Mouse (Mus musculus) heart, postnatal 0 days (tissue): Measurements from ENCODE around the gene Pou4f1. TPM values are rescaled to one million over a fixed set of nuclear protein-coding genes. Genes with fewer than 3 reads are reported as not detected.

Source experiments
- ATAC-seq: fragments of 200-750 bp; cut with Nextera tagmentation; 2 replicates; pipeline ENCODE4 v1.8.0; 2017; ENCODE audit warnings: low read depth, moderate number of reproducible peaks, moderate library complexity; ENCODE audit not compliant: insufficient read depth
- DNase-seq: peaks from one replicate; pipeline ENCODE4 v3.0.0-alpha.2; 2016; ENCODE audit warnings: low spot score
- H3K27ac ChIP-seq: fragments of 300-500 bp; sonication (generic); 2 replicates; pipeline ENCODE4 v1.5.1; 2014; ENCODE audit warnings: low read depth, mild to moderate bottlenecking
- H3K27me3 ChIP-seq: fragments of 300-500 bp; sonication (generic); 2 replicates; pipeline ENCODE4 v1.6.1; 2014; ENCODE audit warnings: low read length, mixed read lengths; ENCODE audit not compliant: control insufficient read depth, insufficient read depth
- H3K36me3 ChIP-seq: fragments of 300-500 bp; sonication (generic); replicated peaks from 2 replicates; pipeline ENCODE4 v1.6.1; 2014; ENCODE audit warnings: low read length, mixed read lengths; ENCODE audit not compliant: control insufficient read depth, insufficient read depth
- H3K4me1 ChIP-seq: fragments of 300-500 bp; sonication (generic); 2 replicates; pipeline ENCODE4 v1.6.1; 2014; ENCODE audit warnings: antibody characterized with exemption; ENCODE audit not compliant: control insufficient read depth, insufficient read depth
- H3K4me2 ChIP-seq: fragments of 300-500 bp; sonication (generic); 2 replicates; pipeline ENCODE4 v1.6.1; 2014; ENCODE audit warnings: low read depth, mild to moderate bottlenecking, low read length, moderate library complexity
- H3K4me3 ChIP-seq: fragments of 300-500 bp; sonication (generic); 2 replicates; pipeline ENCODE4 v1.5.1; 2014; ENCODE audit warnings: low read depth, low read length
- H3K9ac ChIP-seq: fragments of 300-500 bp; sonication (generic); replicated peaks from 2 replicates; pipeline ENCODE4 v1.6.1; 2014; ENCODE audit warnings: low read depth, low read length, mixed read lengths
- H3K9me3 ChIP-seq: fragments of 300-500 bp; sonication (generic); replicated peaks from 2 replicates; pipeline ENCODE4 v1.6.1; 2016; ENCODE audit warnings: low read length; ENCODE audit not compliant: control insufficient read depth
- CTCF ChIP-seq: IDR thresholded peaks from 2 replicates; pipeline ENCODE4 v1.5.1; 2016; ENCODE audit warnings: antibody characterized with exemption, control low read depth, low read depth
- EP300 ChIP-seq: IDR thresholded peaks from 2 replicates; pipeline ENCODE4 v1.6.1; 2016; ENCODE audit warnings: antibody characterized with exemption, low read depth
- WGBS: fragments of 180-500 bp; shearing (Covaris S2); extraction: QIAGEN DNeasy Blood & Tissue Kit; methylation state at CpG from one replicate; pipeline ENCODE4 v1.1.7; 2014; 5-methylcytosine and 5-hydroxymethylcytosine counted together
- polyA plus RNA-seq: library from polyadenylated mRNA; unstranded; fragments of >200 nt; fragmentation: Nextera tagmentation; extraction: Ambion mirVana; gene quantifications from 2 replicates; pipeline ENCODE4 v1.2.1, GENCODE M21; 2015
- total RNA-seq: library from RNA; depleted of rRNA; stranded (reverse); fragments of >200 nt; gene quantifications from 2 replicates; pipeline ENCODE4 v1.2.3, GENCODE M21; 2014; ENCODE audit warnings: low replicate concordance

The Pou4f1 gene
- total and polyA plus RNA-seq, 2 experiments from 2014 or later = 0.23 TPM; not detected in 1

- Histone ChIP-seq H3K9ac (no peak overlapping the region), H3K27ac (no peak overlapping the region), H3K27me3 (peaks cover 85% of the 10 kb centered on the region), H3K4me3 (0 out of 2 replicates have a peak overlapping the region, but pooled peaks have one; percentile 13), H3K36me3 (no peaks in the 10 kb centered on the region), H3K9me3 (no peaks in the 10 kb centered on the region), H3K4me2 (no peak overlapping the region), H3K4me1 (no peaks in the 10 kb centered on the region; the same call in 1 of the 2 replicates)
- 1% methylated on average over 25 of the region's 25 CpGs for WGBS
- DNase-seq = no peak
- no peak for TF ChIP-seq CTCF
- TF ChIP-seq EP300 = no peak
- ATAC-seq = no peak
These were observed 8.2 kb downstream of the Pou4f1 start for GRCm38 (mm10) chr14:104459513-104460111.

DNA sequence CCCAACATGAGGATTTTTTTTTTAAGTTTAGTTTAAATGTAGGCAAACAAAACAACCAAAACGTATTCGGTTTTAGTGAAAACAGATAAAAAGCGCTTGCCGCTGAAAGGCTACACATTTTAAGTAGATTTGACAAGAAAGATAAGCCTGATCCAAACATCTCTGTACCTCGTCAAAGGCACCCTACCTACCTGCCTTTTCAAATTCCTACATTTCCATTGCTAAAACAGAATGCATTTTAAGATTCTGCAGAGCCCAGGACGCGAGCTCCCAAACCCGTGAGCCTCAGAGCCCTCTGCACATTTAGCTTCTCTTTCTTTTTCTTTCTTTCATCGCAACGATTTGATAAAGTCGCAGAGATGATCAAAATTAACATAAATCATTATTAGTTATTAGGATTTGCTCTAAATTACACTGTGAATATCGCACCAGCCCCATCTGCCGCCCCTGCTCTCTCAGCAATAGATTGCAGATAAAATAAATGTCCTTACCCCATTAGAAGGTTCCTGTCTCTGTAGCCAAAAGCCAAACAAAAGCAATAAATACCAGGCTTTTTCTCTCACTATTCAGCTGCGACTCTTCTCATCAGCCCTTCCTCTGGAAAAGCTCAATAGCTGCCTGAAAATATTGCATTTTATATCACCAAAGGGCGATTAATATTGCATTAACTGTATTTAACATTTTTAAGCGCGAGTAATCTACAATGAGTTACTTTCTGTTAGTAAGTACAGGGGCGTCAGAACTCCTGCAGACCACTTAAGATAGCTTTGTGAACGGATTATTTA is 8.9 kb downstream of the Pou4f1 start:
- no peak for ATAC-seq
- no peak for DNase-seq
- Histone ChIP-seq H3K4me3 (no peak overlapping the region), H3K4me1 (no peaks in the 10 kb centered on the region; the same call in 1 of the 2 replicates), H3K9ac (no peak overlapping the region), H3K27ac (no peak overlapping the region), H3K9me3 (no peaks in the 10 kb centered on the region), H3K36me3 (no peaks in the 10 kb centered on the region), H3K4me2 (no peak overlapping the region), H3K27me3 (peaks cover 78% of the 10 kb centered on the region)
- no peak for TF ChIP-seq CTCF
- TF ChIP-seq EP300 = no peak
- WGBS = 2% methylated on average over 19 of the region's 19 CpGs

DNA sequence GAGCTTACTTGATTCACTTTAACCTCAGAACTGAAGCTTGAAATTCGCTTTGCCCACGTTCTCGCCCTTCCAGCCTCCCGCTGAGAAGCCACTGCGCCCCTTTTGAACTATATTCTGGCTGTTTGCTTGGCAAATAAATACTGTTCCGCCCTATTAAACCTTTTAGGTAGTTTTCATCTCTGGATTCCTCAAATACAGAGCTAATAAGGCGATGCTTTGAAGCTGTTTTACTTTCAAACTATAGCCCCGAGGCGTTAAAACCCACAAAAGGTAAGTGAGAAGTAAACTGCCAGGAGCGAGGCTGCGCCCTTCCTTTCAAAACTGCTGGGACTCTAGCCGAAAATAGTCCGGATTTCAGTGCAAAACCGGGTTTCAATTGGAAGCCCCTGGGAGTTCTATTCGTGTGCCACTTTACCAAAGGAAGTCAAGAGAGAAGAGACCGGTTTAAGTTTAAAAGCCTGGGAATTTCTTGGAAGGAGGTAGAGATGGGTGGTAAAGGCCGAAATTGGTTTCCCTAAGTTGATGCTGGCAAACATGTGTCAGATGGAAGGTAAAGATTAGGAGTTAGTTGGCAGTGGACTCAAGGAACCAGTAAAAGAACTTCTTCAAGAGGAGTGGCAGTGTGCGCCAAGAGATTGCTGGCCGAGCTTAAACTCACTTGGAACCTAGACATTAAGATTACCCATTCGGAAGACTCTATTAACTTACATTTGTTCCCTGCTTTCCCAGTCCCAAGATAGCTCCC is 9.7 kb downstream of the Pou4f1 start:
- ATAC-seq (no peak), DNase-seq (no peak)
- Histone ChIP-seq H3K36me3 (no peaks in the 10 kb centered on the region), H3K27ac (no peak overlapping the region), H3K4me3 (no peak overlapping the region), H3K4me2 (no peak overlapping the region), H3K9ac (no peak overlapping the region), H3K9me3 (no peaks in the 10 kb centered on the region), H3K27me3 (peaks cover 72% of the 10 kb centered on the region), H3K4me1 (no peaks in the 10 kb centered on the region; the same call in 1 of the 2 replicates)
- TF ChIP-seq CTCF = no peak
- no peak for TF ChIP-seq EP300
- WGBS = 2% methylated on average over 20 of the region's 20 CpGs

DNA sequence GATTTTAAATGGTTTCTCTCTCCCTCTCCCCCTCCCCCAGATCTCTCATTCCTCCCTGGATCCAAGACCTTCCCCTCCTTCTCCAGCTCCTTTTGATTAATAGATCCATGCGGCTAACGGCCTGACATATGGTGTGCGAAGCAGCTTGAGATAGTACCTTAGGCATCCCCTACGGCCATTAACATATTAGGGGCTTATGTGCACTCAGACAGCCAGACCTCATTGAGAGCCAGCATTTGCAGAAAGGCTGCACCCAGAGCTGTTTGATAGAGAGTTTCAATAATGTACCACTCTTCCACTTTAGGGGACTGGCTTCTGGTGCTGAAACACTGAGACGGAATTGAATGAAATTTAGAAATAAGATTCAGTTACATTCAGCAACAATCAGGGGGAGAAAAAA is 10.8 kb downstream of the Pou4f1 start:
- no peaks in the 10 kb centered on the region for H3K36me3 ChIP-seq
- WGBS = 5% methylated on average over 5 of the region's 5 CpGs

GRCm38 (mm10) chr14:104453824-104454223 is 14.0 kb downstream of the Pou4f1 start:
- Histone ChIP-seq H3K27me3 (peaks cover 44% of the 10 kb centered on the region), H3K9ac (no peak overlapping the region), H3K4me3 (no peak overlapping the region), H3K27ac (no peak overlapping the region), H3K4me2 (no peak overlapping the region), H3K36me3 (no peaks in the 10 kb centered on the region), H3K9me3 (no peaks in the 10 kb centered on the region), H3K4me1 (no peaks in the 10 kb centered on the region)
- TF ChIP-seq EP300 = no peak
- no peak for TF ChIP-seq CTCF
- DNase-seq = no peak
- 14% methylated on average over 4 of the region's 4 CpGs for WGBS
- no peak for ATAC-seq

More for the DNA sequence above, 10.8 kb downstream of the Pou4f1 start:
- TF ChIP-seq EP300 (no peak), CTCF (no peak)
- no peak overlapping the region for H3K4me3 ChIP-seq
- H3K4me1 ChIP-seq = no peaks in the 10 kb centered on the region; the same call in 1 of the 2 replicates
- H3K27me3 ChIP-seq = peaks cover 70% of the 10 kb centered on the region
- DNase-seq (no peak), ATAC-seq (no peak)
- H3K9ac ChIP-seq = no peak overlapping the region
- H3K27ac ChIP-seq = no peak overlapping the region
- H3K4me2 ChIP-seq = no peak overlapping the region
- H3K9me3 ChIP-seq = no peaks in the 10 kb centered on the region
